Mouse (Mus musculus) frontal cortex, postnatal 10 days (tissue): ENCODE results near the gene Creb3l2.
"Not testable (repeated sequence)": the region's sequence is repeated elsewhere in the genome, so short reads cannot be mapped to it uniquely, and the experiment has no call there.

Source experiments
- DNase-seq, 2 experiments: peaks; one replicate each; pipeline ENCODE4 v3.0.0; 2022; ENCODE audit warnings: low spot score in 2 of 2, mixed read lengths in 1 of 2

Creb3l2 gene

GRCm38 (mm10) chr6:37442041-37442667, at the start of gene Creb3l2:
TSS of gene Creb3l2 (minus strand) at chr6:37442146.
- DNase-seq = peak; percentile 96 to 98

- DNase-seq = no peak
Measured at GRCm38 (mm10) chr6:37486502-37486901, 44.6 kb upstream of the Creb3l2 start.

- no peak for DNase-seq
Measured at GRCm38 (mm10) chr6:37484588-37485070, 42.7 kb upstream of the Creb3l2 start.

- DNase-seq = no peak
Measured at GRCm38 (mm10) chr6:37483262-37483661, 41.3 kb upstream of the Creb3l2 start.

- DNase-seq = no peak
Measured at GRCm38 (mm10) chr6:37481147-37481546, 39.2 kb upstream of the Creb3l2 start.

GRCm38 (mm10) chr6:37480008-37480407, 38.1 kb upstream of the Creb3l2 start:
- no peak for DNase-seq

- DNase-seq = no peak
Measured at GRCm38 (mm10) chr6:37478481-37478880, 36.5 kb upstream of the Creb3l2 start.

- no peak for DNase-seq
Measured at GRCm38 (mm10) chr6:37473674-37474342, 31.9 kb upstream of the Creb3l2 start.

GRCm38 (mm10) chr6:37470216-37470615, 28.3 kb upstream of the Creb3l2 start:
- DNase-seq = no peak

GRCm38 (mm10) chr6:37465847-37466246, 23.9 kb upstream of the Creb3l2 start:
- DNase-seq = no peak

- no peak for DNase-seq
Measured at GRCm38 (mm10) chr6:37465356-37465755, 23.4 kb upstream of the Creb3l2 start.

- DNase-seq = no peak
Measured at GRCm38 (mm10) chr6:37464585-37464984, 22.6 kb upstream of the Creb3l2 start.

GRCm38 (mm10) chr6:37463517-37464482, 21.9 kb upstream of the Creb3l2 start:
- peak; percentile 30 to 65 for DNase-seq

GRCm38 (mm10) chr6:37460681-37461080, 18.7 kb upstream of the Creb3l2 start:
- DNase-seq = no peak

GRCm38 (mm10) chr6:37459656-37460055, 17.7 kb upstream of the Creb3l2 start:
- not testable (repeated sequence) for DNase-seq

- DNase-seq = no peak
Measured at GRCm38 (mm10) chr6:37457990-37458655, 16.2 kb upstream of the Creb3l2 start.

- no peak for DNase-seq
Measured at GRCm38 (mm10) chr6:37455540-37455939, 13.6 kb upstream of the Creb3l2 start.

- no peak for DNase-seq
Measured at GRCm38 (mm10) chr6:37453047-37453446, 11.1 kb upstream of the Creb3l2 start.

GRCm38 (mm10) chr6:37451664-37452063, 9.7 kb upstream of the Creb3l2 start:
- no peak for DNase-seq

GRCm38 (mm10) chr6:37447704-37448466, 5.9 kb upstream of the Creb3l2 start:
- peak in 1 of 2 experiments; percentile 73 for DNase-seq

GRCm38 (mm10) chr6:37442781-37443180, 835 bp upstream of the Creb3l2 start:
- DNase-seq = no peak
